Mouse (Mus musculus) right cerebral cortex, adult 18-20 months (tissue): ENCODE measurements around the gene Psma7.

Experiments
- DNase-seq: peaks from one replicate; pipeline ENCODE4 v3.0.0; 2022; ENCODE audit warnings: mixed read lengths

Gene Psma7

GRCm38 (mm10) chr2:180042256-180042857 is at the start of gene Psma7, which contains the start of gene Ss18l1:
Gene Psma7 (minus strand): TSS chr2:180042433.
Gene Ss18l1 (plus strand): TSS chr2:180042509.
- DNase-seq: peak; percentile 93

GRCm38 (mm10) chr2:180090285-180090684 is 48.1 kb upstream of the Psma7 start:
- DNase-seq: no peak

GRCm38 (mm10) chr2:180087472-180087871 is 45.2 kb upstream of the Psma7 start:
- no peak for DNase-seq

- no peak for DNase-seq
Observed at GRCm38 (mm10) chr2:180086637-180087027, 44.4 kb upstream of the Psma7 start.

GRCm38 (mm10) chr2:180085926-180086636 is 43.8 kb upstream of the Psma7 start:
- DNase-seq: no peak

GRCm38 (mm10) chr2:180084565-180084964 is 42.3 kb upstream of the Psma7 start:
- DNase-seq: no peak

GRCm38 (mm10) chr2:180083063-180083462 is 40.8 kb upstream of the Psma7 start:
- DNase-seq: no peak

- DNase-seq: no peak
Observed at GRCm38 (mm10) chr2:180080680-180081079, 38.4 kb upstream of the Psma7 start.

GRCm38 (mm10) chr2:180077622-180078021 is 35.4 kb upstream of the Psma7 start:
- no peak for DNase-seq

- DNase-seq: no peak
Observed at GRCm38 (mm10) chr2:180072886-180073285, 30.7 kb upstream of the Psma7 start.

- no peak for DNase-seq
Observed at GRCm38 (mm10) chr2:180071671-180072070, 29.4 kb upstream of the Psma7 start.

- DNase-seq: peak; percentile 96
Observed at GRCm38 (mm10) chr2:180070481-180071453, 28.5 kb upstream of the Psma7 start, which contains the start of gene Mtg2. Gene Mtg2 (plus strand): TSS chr2:180070588.

- no peak for DNase-seq
Observed at GRCm38 (mm10) chr2:180069770-180070480, 27.7 kb upstream of the Psma7 start.

GRCm38 (mm10) chr2:180063338-180064131 is 21.3 kb upstream of the Psma7 start:
- no peak for DNase-seq

- DNase-seq: no peak
Observed at GRCm38 (mm10) chr2:180053001-180053400, 10.8 kb upstream of the Psma7 start.

GRCm38 (mm10) chr2:180051986-180052733 is 9.9 kb upstream of the Psma7 start:
- no peak for DNase-seq

GRCm38 (mm10) chr2:180050986-180051385 is 8.8 kb upstream of the Psma7 start:
- DNase-seq: peak; percentile 81

- peak; percentile 73 for DNase-seq
Observed at GRCm38 (mm10) chr2:180047980-180048635, 5.9 kb upstream of the Psma7 start.

- DNase-seq: no peak
Observed at GRCm38 (mm10) chr2:180047580-180047979, 5.3 kb upstream of the Psma7 start.

GRCm38 (mm10) chr2:180045283-180045682 is 3.0 kb upstream of the Psma7 start:
- DNase-seq: no peak
